Comparison of ENCODE assay signal across 8 mouse cellular contexts in genomic region chr6:134565606-134566247, GRCm38 (mm10). TPM values are rescaled to one million over a fixed set of nuclear protein-coding genes. Genes with fewer than 3 reads are reported as not detected.
DNase-seq lines count a peak whose midpoint lies in the region; ATAC-seq and TF ChIP-seq lines count a peak whose summit lies in the region.

No protein-coding gene starts in this region.

- peaks cover 11% of the 10 kb centered on the region for H3K4me1 ChIP-seq in forebrain, embryonic 16.5 days (replicated peaks; ENCODE audit: control insufficient read depth, insufficient read depth, low read length)
- H3K4me1 ChIP-seq in intestine, embryonic 16.5 days (ENCODE audit: control insufficient read depth, insufficient read depth, low read length): peaks cover 5% of the 10 kb centered on the region
- H3K4me1 ChIP-seq in liver, embryonic 16.5 days (ENCODE audit: control insufficient read depth, low read depth, low read length): peaks cover 5% of the 10 kb centered on the region
- H3K4me1 ChIP-seq in small intestine, adult 2 months (ENCODE audit: control insufficient read depth, insufficient read depth, insufficient read length, low read length): peaks cover 4% of the 10 kb centered on the region; the same call in 1 of the 2 replicates

- no peaks in the 10 kb centered on the region for H3K27me3 ChIP-seq in forebrain, embryonic 16.5 days (replicated peaks; ENCODE audit: control insufficient read depth, insufficient read depth, low read length)
- H3K27me3 ChIP-seq in intestine, embryonic 16.5 days (replicated peaks; ENCODE audit: control insufficient read depth, insufficient read depth, low read length): no peaks in the 10 kb centered on the region
- no peaks in the 10 kb centered on the region for H3K27me3 ChIP-seq in liver, embryonic 16.5 days (ENCODE audit: control insufficient read depth, insufficient read depth, low read depth, low read length)
- H3K27me3 ChIP-seq in small intestine, adult 2 months (ENCODE audit: control insufficient read depth, insufficient read depth, low read length): no peaks in the 10 kb centered on the region

- peak overlapping the region; percentile 99 for H3K9ac ChIP-seq in forebrain, embryonic 16.5 days (replicated peaks; ENCODE audit: low read depth, low read length)
- H3K9ac ChIP-seq in intestine, embryonic 16.5 days (ENCODE audit: low read depth, low read length): peak overlapping the region; percentile 99
- H3K9ac ChIP-seq in liver, embryonic 16.5 days (ENCODE audit: low read depth, low read length): peak overlapping the region; percentile 89

- no peak for TF ChIP-seq POLR2A in small intestine, adult 2 months (IDR thresholded peaks at IDR 0.05; ENCODE audit: low read depth, low read length)

- H3K27ac ChIP-seq in forebrain, embryonic 16.5 days (ENCODE audit: low read length): no peak overlapping the region
- peak overlapping the region; percentile 99 for H3K27ac ChIP-seq in intestine, embryonic 16.5 days (ENCODE audit: low read length)
- H3K27ac ChIP-seq in liver, embryonic 16.5 days (ENCODE audit: low read length): peak overlapping the region; percentile 79
- peak overlapping the region; percentile 42 for H3K27ac ChIP-seq in small intestine, adult 2 months (ENCODE audit: insufficient read depth, low read depth, low read length)

- H3K9me3 ChIP-seq in forebrain, embryonic 16.5 days (ENCODE audit: control insufficient read depth, low read length): no peaks in the 10 kb centered on the region
- no peaks in the 10 kb centered on the region for H3K9me3 ChIP-seq in intestine, embryonic 16.5 days (ENCODE audit: control insufficient read depth, low read length)
- H3K9me3 ChIP-seq in liver, embryonic 16.5 days (replicated peaks; ENCODE audit: control insufficient read depth, low read length): no peaks in the 10 kb centered on the region

- DNase-seq in urinary bladder, adult 2 months (ENCODE audit: low spot score): peak; percentile 23
- no peak for DNase-seq in urinary bladder, postnatal 4 days (ENCODE audit: low spot score in 2 of 2)
- peak; percentile 28 for DNase-seq in c-Kit-positive CD71-positive TER-119-negative erythroid progenitor cells, embryonic 14.5 days (ENCODE audit: low read depth)
- DNase-seq in layer of hippocampus, postnatal 25 days (ENCODE audit: extremely low spot score in 1 of 2, low spot score in 1 of 2): no peak

- WGBS in forebrain, embryonic 16.5 days: 1% methylated on average over 19 of the region's 19 CpGs
- under 1% methylated on average over 19 of the region's 19 CpGs for WGBS in intestine, embryonic 16.5 days
- 2% methylated on average over 19 of the region's 19 CpGs for WGBS in liver, embryonic 16.5 days (ENCODE audit: insufficient replicate concordance)
- 2% methylated on average over 19 of the region's 19 CpGs for WGBS in small intestine, adult 2 months

- TF ChIP-seq CTCF in small intestine, adult 2 months (IDR thresholded peaks at IDR 0.05; ENCODE audit: extremely low read depth, insufficient read length, insufficient replicate concordance, low read depth, low read length): no peak

- peak overlapping the region; percentile 93 for H3K4me3 ChIP-seq in forebrain, embryonic 16.5 days (replicated peaks; ENCODE audit: low read length)
- peak overlapping the region; percentile 82 for H3K4me3 ChIP-seq in intestine, embryonic 16.5 days (ENCODE audit: low read length)
- H3K4me3 ChIP-seq in liver, embryonic 16.5 days (ENCODE audit: low read depth, low read length): peak overlapping the region; percentile 88
- H3K4me3 ChIP-seq in small intestine, adult 2 months (ENCODE audit: low read depth, low read length): peak overlapping the region; percentile 78

- ATAC-seq in forebrain, embryonic 16.5 days: no peak
- no peak for ATAC-seq in intestine, embryonic 16.5 days
- ATAC-seq in liver, embryonic 16.5 days (ENCODE audit: low read depth): no peak

- H3K36me3 ChIP-seq in forebrain, embryonic 16.5 days (ENCODE audit: control insufficient read depth, insufficient read depth): no peaks in the 10 kb centered on the region
- no peaks in the 10 kb centered on the region for H3K36me3 ChIP-seq in intestine, embryonic 16.5 days (ENCODE audit: control insufficient read depth, insufficient read depth, low read length)
- H3K36me3 ChIP-seq in liver, embryonic 16.5 days (ENCODE audit: control insufficient read depth, insufficient read depth): no peaks in the 10 kb centered on the region
- H3K36me3 ChIP-seq in small intestine, adult 2 months (ENCODE audit: control insufficient read depth, insufficient read depth, low read length): no peaks in the 10 kb centered on the region

- H3K4me2 ChIP-seq in forebrain, embryonic 16.5 days (ENCODE audit: low read length): peak overlapping the region; percentile 86
- peak overlapping the region; percentile 88 for H3K4me2 ChIP-seq in intestine, embryonic 16.5 days (ENCODE audit: low read depth, low read length)
- H3K4me2 ChIP-seq in liver, embryonic 16.5 days (ENCODE audit: low read depth, low read length): peak overlapping the region; percentile 74

RNA-seq across cellular contexts. Expression of gene Lrp6, which starts 1.0 kb away (rescaled TPM):
- 36.2 and 43.8 TPM in 2 replicates for polyA plus RNA-seq in urinary bladder, adult 2 months (2012; rRNA removed)
- polyA plus RNA-seq in forebrain, embryonic 16.5 days (2015; fragmentation: Nextera tagmentation; extraction: Ambion mirVana): 20.0 and 24.9 TPM in 2 replicates
- polyA plus RNA-seq in intestine, embryonic 16.5 days (2015; fragmentation: Nextera tagmentation; extraction: Ambion mirVana): 11.9 and 19.6 TPM in 2 replicates
- 6.6 and 7.8 TPM in 2 replicates for polyA plus RNA-seq in liver, embryonic 16.5 days (2015; fragmentation: Nextera tagmentation; extraction: Ambion mirVana)
- polyA plus RNA-seq in small intestine, adult 2 months (2012; rRNA removed): 8.5 and 22.9 TPM in 2 replicates
- total RNA-seq in layer of hippocampus, postnatal 25 days (2021): 10 to 100 TPM; 48.3 to 49.3 TPM

Comparison
In these comparisons a context has a peak if more than half of its experiments do, and no peak if none do; other contexts are left out.
1. DNase-seq: peak in urinary bladder, adult 2 months (single experiment) and c-Kit-positive CD71-positive TER-119-negative erythroid progenitor cells, embryonic 14.5 days (single experiment); none in urinary bladder, postnatal 4 days (0 of 2) and layer of hippocampus, postnatal 25 days (0 of 2).
2. Peak in every context shown above with its lines, with median percentiles within 50 percentile points of each other: H3K4me2 ChIP-seq, H3K4me3 ChIP-seq and H3K9ac ChIP-seq.